Mouse (Mus musculus): ENCODE data around the gene Hsd3b5.
"Not testable (repeated sequence)": the region's sequence is repeated elsewhere in the genome, so short reads cannot be mapped to it uniquely, and the experiment has no call there.

Gene Hsd3b5

GRCm38 (mm10) chr3:98630152-98630551 is at the start of gene Hsd3b5:
Gene Hsd3b5, minus strand, starts transcription at chr3:98630252.
- DNase-seq (ENCODE audit: inconsistent ontology term) = no peak

- no peak for DNase-seq (ENCODE audit: inconsistent ontology term)
These were observed 5.1 kb upstream of the Hsd3b5 start for GRCm38 (mm10) chr3:98635145-98635544.

GRCm38 (mm10) chr3:98629633-98630032 is 419 bp downstream of the Hsd3b5 start:
- no peak for DNase-seq (ENCODE audit: inconsistent ontology term)

GRCm38 (mm10) chr3:98616786-98617185 is 13.3 kb downstream of the Hsd3b5 start:
- not testable (repeated sequence) for DNase-seq (ENCODE audit: inconsistent ontology term)

GRCm38 (mm10) chr3:98616244-98616643 is 13.8 kb downstream of the Hsd3b5 start:
- not testable (repeated sequence) for DNase-seq (ENCODE audit: inconsistent ontology term)

GRCm38 (mm10) chr3:98614406-98614927 is 15.6 kb downstream of the Hsd3b5 start:
- DNase-seq (ENCODE audit: inconsistent ontology term) = not testable (repeated sequence)

- DNase-seq (ENCODE audit: inconsistent ontology term) = no peak
These were observed 16.1 kb downstream of the Hsd3b5 start for GRCm38 (mm10) chr3:98613963-98614362.

- not testable (repeated sequence) for DNase-seq (ENCODE audit: inconsistent ontology term)
These were observed 16.5 kb downstream of the Hsd3b5 start for GRCm38 (mm10) chr3:98613540-98613939.

GRCm38 (mm10) chr3:98588707-98589106 is 41.3 kb downstream of the Hsd3b5 start, which contains the start of gene Gm10681:
Gene Gm10681, minus strand, starts transcription at chr3:98588807.
- no peak for DNase-seq (ENCODE audit: inconsistent ontology term)

- DNase-seq (ENCODE audit: inconsistent ontology term) = no peak
These were observed 42.3 kb downstream of the Hsd3b5 start for GRCm38 (mm10) chr3:98587721-98588120.

- DNase-seq (ENCODE audit: inconsistent ontology term) = not testable (repeated sequence)
These were observed 47.4 kb downstream of the Hsd3b5 start for GRCm38 (mm10) chr3:98582622-98583021.

GRCm38 (mm10) chr3:98582202-98582601 is 47.9 kb downstream of the Hsd3b5 start:
- DNase-seq (ENCODE audit: inconsistent ontology term) = not testable (repeated sequence)

GRCm38 (mm10) chr3:98581024-98581423 is 49.0 kb downstream of the Hsd3b5 start:
- DNase-seq (ENCODE audit: inconsistent ontology term) = not testable (repeated sequence)
